Mouse (Mus musculus): Measurements from ENCODE around the gene Kif21b. TPM values are rescaled to one million over a fixed set of nuclear protein-coding genes. Genes with fewer than 3 reads are reported as not detected.

Gene Kif21b
- polyA plus RNA-seq, 1 experiment: 45.8 TPM

DNA sequence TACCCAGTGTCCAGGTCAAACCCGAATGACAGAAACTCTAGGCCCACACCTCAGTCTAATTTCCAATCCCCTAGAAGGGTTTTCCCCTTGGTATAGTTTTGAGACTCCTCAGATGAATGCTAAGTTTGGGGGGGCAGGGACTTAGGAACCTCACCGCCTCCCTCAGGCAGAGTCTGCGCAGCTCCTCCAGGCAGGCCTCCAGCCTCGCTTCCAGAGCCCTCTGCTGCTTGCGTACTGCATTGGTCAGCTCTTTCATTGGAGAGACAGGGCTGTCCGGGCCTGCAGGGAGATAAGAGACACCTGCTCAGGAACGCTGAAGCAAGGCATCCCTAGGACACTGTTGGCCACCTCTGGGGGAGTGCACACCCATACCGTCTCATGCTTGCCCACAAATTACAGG is 95.4 kb downstream of the Kif21b start:
- no peak for DNase-seq (ENCODE audit: extremely low spot score in 1 of 2, low spot score in 1 of 2)

Other genes with a start within 250 kb of the Kif21b start
- 0.24 and 0.40 TPM in 2 replicates for gene Pkp1, start 212.2 kb upstream of the Kif21b start, polyA plus RNA-seq (2012; rRNA removed)
- gene Igfn1, start 125.0 kb upstream of the Kif21b start, polyA plus RNA-seq (2012; rRNA removed): 12.1 and 17.9 TPM in 2 replicates
- gene Tmem9, start 123.2 kb upstream of the Kif21b start, polyA plus RNA-seq (2012; rRNA removed): 108 and 113 TPM in 2 replicates
- 1.0 and 1.2 TPM in 2 replicates for gene Ascl5, start 80.6 kb upstream of the Kif21b start, polyA plus RNA-seq (2012; rRNA removed)
- 4.5 and 5.6 TPM in 2 replicates for gene Cacna1s, start 78.6 kb upstream of the Kif21b start, polyA plus RNA-seq (2012; rRNA removed)
- gene Mroh3, start 81.4 kb downstream of the Kif21b start, polyA plus RNA-seq (2012; rRNA removed): 0.63 and 0.88 TPM in 2 replicates
- gene Inava, start 102.9 kb downstream of the Kif21b start, polyA plus RNA-seq (2012; rRNA removed): 2.8 and 3.3 TPM in 2 replicates
- 5.4 and 6.5 TPM in 2 replicates for gene Gpr25, start 129.5 kb downstream of the Kif21b start, polyA plus RNA-seq (2012; rRNA removed)
- gene Camsap2, start 214.7 kb downstream of the Kif21b start, polyA plus RNA-seq (2012; rRNA removed): 53.6 and 53.7 TPM in 2 replicates

Data from frontal cortex, adult 2 months (tissue).